Mouse (Mus musculus) splenic B cell, adult 2 months (primary cell): ENCODE data around the gene Cyth4.

Experiments used
- DNase-seq: peaks from one replicate; pipeline ENCODE4 v3.0.0-alpha.2; 2011; ENCODE audit warnings: low read depth, low spot score
- H3K27me3 ChIP-seq: 2 replicates; pipeline ENCODE4 v1.6.1; 2012; ENCODE audit warnings: mild to moderate bottlenecking, low read length, moderate library complexity, mixed read lengths; ENCODE audit not compliant: control insufficient read depth, poor library complexity, insufficient read depth, severe bottlenecking
- H3K36me3 ChIP-seq: 2 replicates; pipeline ENCODE4 v1.6.1; 2012; ENCODE audit warnings: mild to moderate bottlenecking, low read length, moderate library complexity, mixed read lengths; ENCODE audit not compliant: control insufficient read depth, poor library complexity, insufficient read depth, severe bottlenecking

Gene Cyth4

GRCm38 (mm10) chr15:78624431-78624950 is 27.6 kb downstream of the Cyth4 start:
- H3K27me3 ChIP-seq, result 0 out of 2 replicates have a peak, but pooled peaks cover 1% of the 10 kb centered on the region
- DNase-seq, result no peak
- peaks cover 2% of the 10 kb centered on the region for H3K36me3 ChIP-seq

- H3K36me3 ChIP-seq, result peaks cover 2% of the 10 kb centered on the region
- 0 out of 2 replicates have a peak, but pooled peaks cover 1% of the 10 kb centered on the region for H3K27me3 ChIP-seq
- DNase-seq, result no peak
Measured at GRCm38 (mm10) chr15:78624961-78625360, 28.1 kb downstream of the Cyth4 start.

- Histone ChIP-seq H3K36me3 (no peaks in the 10 kb centered on the region; the same call in 1 of the 2 replicates), H3K27me3 (0 out of 2 replicates have a peak, but pooled peaks cover 1% of the 10 kb centered on the region)
- DNase-seq, result no peak
Measured at GRCm38 (mm10) chr15:78626285-78626684, 29.4 kb downstream of the Cyth4 start.

DNA sequence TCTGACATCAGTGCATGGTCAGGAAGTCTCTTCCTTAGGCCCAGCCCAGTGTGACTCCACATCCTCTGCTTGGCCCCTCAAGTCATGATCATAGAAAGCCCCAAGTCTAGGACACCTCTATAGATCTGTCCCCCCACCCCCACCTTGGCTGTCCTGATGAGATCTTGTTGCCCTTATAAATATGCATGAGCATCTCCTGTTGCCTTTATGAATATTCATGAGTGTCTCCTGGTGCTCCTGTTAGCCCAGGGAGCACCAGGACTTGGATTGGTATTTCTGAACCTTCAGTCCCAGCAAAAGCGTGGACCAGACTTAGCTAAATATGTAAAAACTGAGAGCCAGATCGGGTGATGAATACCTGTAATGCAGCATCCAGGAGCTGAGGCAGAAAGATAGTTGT is 35.5 kb downstream of the Cyth4 start:
- 0 out of 2 replicates have a peak, but pooled peaks cover 1% of the 10 kb centered on the region for H3K27me3 ChIP-seq
- no peaks in the 10 kb centered on the region for H3K36me3 ChIP-seq
- DNase-seq, result no peak

DNA sequence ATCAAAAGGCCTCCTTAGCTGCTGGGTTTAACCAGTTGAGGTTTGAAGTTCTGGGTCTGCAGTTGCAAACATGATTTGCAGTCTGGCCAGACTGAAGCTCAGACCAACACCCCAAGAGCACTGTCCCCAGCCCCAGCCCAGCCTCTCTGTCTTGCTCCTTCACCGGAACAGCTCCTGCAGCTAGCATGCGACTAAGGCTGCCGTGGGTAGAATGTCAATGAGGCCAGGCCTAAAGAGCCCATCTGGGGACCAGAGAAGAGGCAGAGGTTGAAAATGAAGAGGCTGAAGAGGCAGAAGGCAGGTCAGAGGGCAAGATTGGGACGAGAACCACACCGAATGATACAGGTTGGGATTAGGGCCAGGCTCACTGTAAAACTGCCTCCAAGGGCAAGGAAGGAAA is 36.6 kb downstream of the Cyth4 start:
- no peaks in the 10 kb centered on the region for H3K27me3 ChIP-seq
- H3K36me3 ChIP-seq, result no peaks in the 10 kb centered on the region
- no peak for DNase-seq

DNA sequence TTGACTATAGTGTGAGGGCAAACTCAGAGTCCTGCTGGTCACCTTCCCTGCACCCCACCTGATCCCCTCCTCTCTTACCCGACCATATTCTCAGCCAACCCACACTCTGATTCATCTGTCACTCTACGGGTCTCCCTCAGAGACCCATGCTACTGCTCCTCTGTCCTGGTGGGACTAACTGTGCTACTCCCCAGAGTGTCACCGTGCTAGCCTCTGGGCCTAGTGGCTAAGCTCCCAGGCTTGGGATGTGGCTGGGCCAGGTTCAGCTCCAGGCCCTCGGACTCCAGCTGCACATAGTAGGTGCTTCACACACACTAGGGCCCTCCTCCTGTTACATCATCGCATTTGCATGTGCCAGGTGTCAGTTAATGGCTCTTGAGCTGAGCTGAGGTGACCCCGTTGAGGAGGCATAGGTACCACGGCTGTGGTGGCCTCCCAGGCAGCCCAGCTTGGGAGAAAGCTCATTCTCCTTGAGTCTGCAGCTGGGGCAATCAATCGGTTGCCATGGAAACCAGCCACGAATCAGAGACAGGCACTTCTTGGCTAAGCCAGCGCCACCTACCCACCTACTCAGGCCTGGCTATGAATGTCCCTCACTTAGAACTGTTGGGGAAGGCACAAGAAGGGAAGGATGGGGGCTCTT is 37.4 kb downstream of the Cyth4 start:
- no peak for DNase-seq
- H3K27me3 ChIP-seq, result no peaks in the 10 kb centered on the region
- no peaks in the 10 kb centered on the region for H3K36me3 ChIP-seq

DNA sequence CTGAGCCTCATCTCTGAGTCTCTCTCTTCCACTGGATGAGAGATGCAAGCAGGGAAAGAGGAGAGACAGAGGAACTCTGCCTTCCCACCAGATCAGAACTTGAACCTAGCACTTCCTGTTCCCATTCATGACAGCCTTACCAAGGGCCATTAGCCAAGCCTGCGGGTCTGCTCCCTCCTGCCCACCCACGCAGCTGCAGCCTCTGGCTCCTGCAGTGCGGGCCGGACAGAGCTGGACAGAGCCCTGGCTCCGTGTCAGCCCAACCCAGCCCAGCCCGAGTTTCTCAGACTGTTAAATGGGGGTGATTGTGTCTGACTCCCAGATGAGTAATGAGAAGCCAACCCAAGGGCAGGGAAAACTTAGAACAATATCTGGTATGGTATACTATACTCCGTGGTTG is 38.4 kb downstream of the Cyth4 start:
- DNase-seq, result no peak
- H3K36me3 ChIP-seq, result no peaks in the 10 kb centered on the region
- no peaks in the 10 kb centered on the region for H3K27me3 ChIP-seq

GRCm38 (mm10) chr15:78643633-78644032 is 46.8 kb downstream of the Cyth4 start:
- DNase-seq, result no peak
- Histone ChIP-seq H3K27me3 (no peaks in the 10 kb centered on the region), H3K36me3 (no peaks in the 10 kb centered on the region)

GRCm38 (mm10) chr15:78644606-78645005 is 47.8 kb downstream of the Cyth4 start:
- no peaks in the 10 kb centered on the region for H3K36me3 ChIP-seq
- H3K27me3 ChIP-seq, result no peaks in the 10 kb centered on the region
- DNase-seq, result no peak

DNA sequence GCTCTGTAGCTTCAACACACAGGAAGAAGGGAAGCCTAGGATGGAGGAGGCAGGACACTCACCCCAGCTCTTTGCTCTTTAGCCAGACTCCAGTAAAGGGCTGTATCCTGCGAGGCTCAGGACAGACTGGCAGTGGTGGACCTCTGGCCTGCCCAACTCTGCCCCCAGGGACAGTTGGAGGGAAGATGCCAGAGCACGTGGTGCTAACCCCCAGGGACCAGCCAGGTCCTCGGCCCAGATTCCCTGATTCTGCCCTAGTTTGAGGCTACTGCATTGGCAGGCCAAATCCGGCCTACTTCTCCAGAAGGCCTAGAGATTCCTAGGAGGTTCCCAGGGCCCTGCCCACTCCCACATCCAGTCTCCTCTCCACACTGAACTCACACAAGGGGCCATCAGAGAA is 50.9 kb downstream of the Cyth4 start:
- no peak for DNase-seq
- Histone ChIP-seq H3K36me3 (no peaks in the 10 kb centered on the region), H3K27me3 (no peaks in the 10 kb centered on the region)

DNA sequence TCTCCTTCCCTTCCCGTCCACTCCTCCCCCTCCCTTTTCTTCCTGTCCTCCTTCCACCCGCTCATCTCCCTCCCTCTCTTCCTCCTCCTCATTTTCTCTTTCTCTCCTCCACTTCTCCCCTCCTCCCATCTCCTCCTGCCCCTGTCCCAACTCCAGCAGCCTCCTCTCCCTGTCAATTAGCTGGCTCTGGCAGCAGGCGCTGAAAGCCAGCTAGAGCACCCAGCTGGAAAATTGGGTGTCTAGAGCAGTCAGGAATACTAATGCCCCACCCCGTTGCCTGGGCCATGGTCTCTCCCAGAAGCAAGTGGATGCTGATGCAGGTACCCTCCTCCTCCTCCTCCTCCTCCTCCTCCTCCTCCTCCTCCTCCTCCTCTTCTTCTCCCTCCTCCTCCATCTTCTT is 54.3 kb downstream of the Cyth4 start:
- no peak for DNase-seq
- no peaks in the 10 kb centered on the region for H3K36me3 ChIP-seq
- no peaks in the 10 kb centered on the region for H3K27me3 ChIP-seq

DNA sequence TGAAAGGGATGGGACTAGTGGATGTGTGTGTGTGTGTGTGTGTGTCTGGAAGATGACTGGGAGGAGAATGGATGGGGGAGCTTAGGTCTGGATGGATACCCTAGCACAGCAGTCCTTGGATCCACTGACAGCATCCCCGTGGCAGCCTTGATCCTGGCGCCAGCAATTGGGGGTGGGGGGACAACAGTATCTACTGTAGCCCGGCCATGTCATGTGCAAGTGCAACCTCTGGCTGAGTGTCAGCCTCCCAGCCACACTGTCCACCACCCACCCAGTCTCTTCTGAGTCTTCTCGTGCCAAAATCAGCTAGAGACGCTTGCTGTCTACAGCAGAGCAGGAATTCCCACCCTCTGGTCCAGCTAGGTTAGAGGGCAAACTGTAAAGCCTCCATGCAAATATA is 67.4 kb downstream of the Cyth4 start:
- H3K27me3 ChIP-seq, result no peaks in the 10 kb centered on the region
- no peak for DNase-seq
- H3K36me3 ChIP-seq, result no peaks in the 10 kb centered on the region

- Histone ChIP-seq H3K36me3 (no peaks in the 10 kb centered on the region), H3K27me3 (no peaks in the 10 kb centered on the region)
- no peak for DNase-seq
Measured at GRCm38 (mm10) chr15:78669221-78669871, 72.5 kb downstream of the Cyth4 start.

DNA sequence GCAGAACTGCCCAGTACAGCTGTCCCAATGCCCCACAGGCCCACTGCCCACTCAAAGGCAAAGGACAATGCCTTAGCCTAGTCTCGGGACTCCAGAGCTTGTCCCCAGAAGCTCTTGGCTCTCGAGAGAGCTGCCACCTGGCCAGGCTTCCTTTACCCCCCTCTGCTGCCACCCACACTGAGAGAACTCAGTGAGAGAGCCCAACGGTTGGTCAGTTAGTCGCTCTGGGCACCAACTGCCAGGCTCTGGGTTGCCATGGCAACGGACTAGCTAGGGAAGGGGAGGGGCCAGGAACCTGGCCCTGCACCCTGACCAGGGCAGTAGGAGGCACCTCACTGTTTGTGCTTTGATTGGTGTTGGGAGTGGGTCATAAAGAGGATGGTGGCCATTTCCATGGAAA is 73.5 kb downstream of the Cyth4 start:
- H3K36me3 ChIP-seq, result no peaks in the 10 kb centered on the region
- H3K27me3 ChIP-seq, result no peaks in the 10 kb centered on the region
- no peak for DNase-seq
